Mouse (Mus musculus) layer of hippocampus, postnatal 14 days (tissue): ENCODE measurements around the gene Tssk2. TPM values are rescaled to one million over a fixed set of nuclear protein-coding genes. Genes with fewer than 3 reads are reported as not detected.

ENCODE experiments used
- DNase-seq, 2 experiments: peaks; one replicate each; pipeline ENCODE4 v3.0.0; 2021 to 2022; ENCODE audit warnings: low spot score in 2 of 2, mixed read lengths in 1 of 2
- long read RNA-seq, 2 experiments: library from polyadenylated mRNA; stranded (forward); transcript quantifications; one replicate each; pipeline ENCODE4 v2.0.0; 2021
- total RNA-seq, 2 experiments: library from RNA; stranded (reverse); gene quantifications; 2 replicates each; pipeline ENCODE4 v1.2.3; 2021

Tssk2 gene
- not detected for total RNA-seq
- long read RNA-seq, experiment 1, result 0 reads
- long read RNA-seq, experiment 2, result 0 reads

DNA sequence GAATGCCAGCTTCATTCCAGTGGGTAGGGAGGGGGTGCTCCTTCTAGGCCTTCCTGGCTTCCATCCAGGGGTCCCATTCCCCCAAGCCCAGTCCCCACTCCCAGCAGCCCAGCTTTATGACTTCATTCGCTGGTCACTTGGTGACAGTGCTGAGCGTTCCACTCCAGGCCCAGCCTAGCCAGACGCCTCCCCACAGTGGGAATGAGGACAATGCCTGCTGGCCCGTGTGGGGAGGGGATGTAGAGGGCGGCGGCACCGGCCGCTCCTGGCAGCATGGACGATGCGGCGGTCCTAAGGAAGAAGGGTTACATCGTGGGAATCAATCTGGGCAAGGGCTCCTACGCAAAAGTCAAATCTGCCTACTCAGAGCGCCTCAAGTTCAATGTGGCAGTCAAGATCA, at the start of gene Tssk2, which contains the start of gene Dgcr2:
Tssk2 (plus strand) TSS at position 176 of the 400 bp plus-strand sequence.
Dgcr2 (minus strand) TSS at position 101 of the 400 bp plus-strand sequence.
- DNase-seq, result no peak

DNA sequence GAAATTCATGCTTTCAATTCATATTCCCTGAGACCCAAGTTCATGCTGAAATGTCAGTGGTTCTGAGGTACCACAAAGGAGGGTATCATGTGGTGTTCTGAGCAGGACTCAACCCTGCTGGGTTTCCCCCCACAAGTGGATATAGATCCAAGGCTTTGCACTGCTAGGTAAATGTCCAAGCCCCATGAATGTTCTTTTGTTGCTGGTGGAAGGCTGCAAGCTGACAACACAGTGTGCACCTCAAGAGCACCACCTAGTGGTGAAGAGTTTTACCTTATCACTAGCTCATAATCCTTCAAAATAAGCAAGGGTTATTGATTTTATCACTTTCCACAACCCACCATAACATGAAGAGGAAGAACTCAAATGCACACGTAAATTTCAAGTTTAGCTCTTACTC, 49.5 kb upstream of the Tssk2 start:
- peak in 1 of 2 experiments; percentile 83 for DNase-seq

GRCm38 (mm10) chr16:17849486-17849885, 49.0 kb upstream of the Tssk2 start:
- DNase-seq, result no peak

DNA sequence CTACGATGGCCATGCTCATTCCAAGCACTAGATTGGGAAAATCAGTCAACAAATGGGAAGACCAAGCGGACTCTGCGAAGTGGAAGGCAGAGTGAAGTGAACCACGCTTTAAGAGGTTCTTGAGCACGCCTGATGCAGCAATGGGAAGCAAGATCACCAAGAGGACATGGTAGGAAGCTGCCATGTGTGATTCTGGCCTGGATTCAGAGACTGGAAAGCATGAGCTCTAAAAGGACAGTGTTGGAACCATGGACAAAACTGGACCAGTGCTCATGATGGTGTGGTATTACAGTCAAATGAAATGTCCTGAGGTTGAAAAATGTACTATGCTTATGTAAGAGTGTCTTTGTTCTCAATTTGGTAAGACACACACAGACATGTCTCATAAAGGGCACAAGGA, 47.1 kb upstream of the Tssk2 start:
- DNase-seq, result no peak

- peak in 1 of 2 experiments; percentile 55 for DNase-seq
Measured at GRCm38 (mm10) chr16:17851860-17852259, 46.6 kb upstream of the Tssk2 start.

GRCm38 (mm10) chr16:17853263-17853662, 45.2 kb upstream of the Tssk2 start:
- DNase-seq, result no peak

DNA sequence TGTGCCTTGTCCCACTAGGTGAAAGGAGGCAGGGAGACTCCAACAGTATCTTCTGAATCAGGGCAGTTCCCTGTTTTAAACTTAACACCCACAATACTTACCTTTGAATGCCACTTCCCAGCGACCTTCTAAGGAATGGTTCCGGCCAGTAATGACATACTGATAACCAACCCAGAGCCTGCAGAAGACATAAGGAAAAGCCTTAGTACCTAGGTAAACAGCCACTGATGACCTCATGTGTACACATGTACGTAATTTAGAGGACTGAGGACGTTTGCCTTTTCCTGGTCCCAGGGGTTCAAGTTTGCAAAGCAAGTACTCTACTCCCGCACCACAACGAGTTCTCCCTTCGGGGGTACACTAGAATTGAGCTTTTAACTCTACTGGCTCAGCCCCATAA, 41.3 kb upstream of the Tssk2 start:
- no peak for DNase-seq

- DNase-seq, result no peak
Measured at GRCm38 (mm10) chr16:17858592-17858991, 39.8 kb upstream of the Tssk2 start.

DNA sequence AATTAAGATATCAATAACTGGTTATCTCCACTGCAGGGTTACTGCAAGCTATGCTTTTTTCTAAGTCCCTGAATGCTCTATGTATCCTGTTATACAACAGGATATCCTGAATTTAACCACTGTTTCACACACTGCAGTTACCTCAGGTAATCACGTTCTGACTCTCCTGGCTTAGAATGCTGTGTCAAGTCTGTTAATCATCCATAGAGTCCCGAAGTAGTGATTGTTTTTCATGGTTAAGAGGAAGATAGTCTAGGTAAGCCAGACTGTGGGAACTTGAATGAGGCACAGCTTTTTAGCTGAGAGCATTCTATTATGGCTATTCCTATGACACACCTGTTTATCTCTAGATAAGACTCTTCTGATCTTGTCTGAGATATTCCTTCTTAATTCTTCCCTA, 33.1 kb upstream of the Tssk2 start:
- DNase-seq, result no peak

DNA sequence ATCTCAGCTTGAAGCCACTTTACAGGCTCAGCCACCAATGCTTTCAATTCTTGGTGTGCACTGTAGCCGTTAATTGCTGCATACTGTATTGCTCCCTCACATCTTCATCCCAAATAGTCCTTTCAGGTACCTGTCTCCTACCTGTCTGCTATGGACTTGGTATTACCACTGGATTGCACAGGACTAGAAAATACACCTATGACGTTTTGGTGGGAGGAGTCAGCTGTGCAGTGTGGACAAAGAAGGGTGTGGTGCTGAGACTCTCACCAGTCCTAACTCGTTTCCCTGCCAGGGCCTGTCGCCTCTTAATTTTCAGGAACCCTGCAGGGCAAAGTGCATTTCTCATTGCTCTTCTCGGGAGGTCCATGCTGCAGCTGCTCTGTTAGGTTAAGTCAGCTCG, 32.7 kb upstream of the Tssk2 start:
- DNase-seq, result no peak

DNA sequence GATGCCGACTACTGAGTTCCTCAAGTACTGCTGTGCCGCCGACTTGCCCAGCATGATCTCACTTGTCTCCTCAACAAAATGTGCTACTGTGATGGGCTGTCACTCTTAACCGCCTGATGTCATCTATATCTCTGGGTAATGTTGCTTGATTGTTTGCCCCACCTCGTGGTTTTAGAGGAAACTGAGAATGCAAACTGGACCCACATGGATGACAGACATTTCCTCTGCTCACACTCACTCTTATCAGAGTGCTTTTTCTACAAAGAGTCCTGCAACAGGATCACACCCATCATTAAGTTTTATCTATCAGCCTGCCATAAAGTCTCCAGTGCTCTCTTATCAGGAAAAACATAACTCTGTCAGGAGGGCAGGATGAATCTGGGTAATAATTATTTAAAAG, 27.2 kb upstream of the Tssk2 start:
- no peak for DNase-seq

DNA sequence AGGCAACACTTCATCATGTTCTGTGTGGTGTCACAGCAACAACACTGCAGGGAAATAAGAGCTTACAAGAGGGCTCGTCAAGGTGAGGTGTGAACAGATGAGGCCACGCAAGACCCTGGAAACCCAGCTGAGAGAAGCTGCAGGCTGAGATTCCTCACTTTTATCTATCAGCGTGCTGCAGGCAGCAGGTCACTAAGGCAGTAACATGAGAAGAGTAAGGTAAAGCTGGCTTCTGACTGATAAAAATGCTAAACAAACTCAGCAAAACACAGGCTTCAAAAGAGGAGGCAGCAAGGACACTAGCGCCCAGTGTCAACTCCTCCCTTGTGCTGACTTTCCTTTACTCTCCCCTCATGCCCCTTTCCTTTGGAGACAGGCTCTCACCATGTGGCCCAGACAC, 25.4 kb upstream of the Tssk2 start:
- no peak for DNase-seq

- DNase-seq, result no peak
Measured at GRCm38 (mm10) chr16:17875174-17875573, 23.3 kb upstream of the Tssk2 start.

- no peak for DNase-seq
Measured at GRCm38 (mm10) chr16:17876096-17876495, 22.3 kb upstream of the Tssk2 start.

DNA sequence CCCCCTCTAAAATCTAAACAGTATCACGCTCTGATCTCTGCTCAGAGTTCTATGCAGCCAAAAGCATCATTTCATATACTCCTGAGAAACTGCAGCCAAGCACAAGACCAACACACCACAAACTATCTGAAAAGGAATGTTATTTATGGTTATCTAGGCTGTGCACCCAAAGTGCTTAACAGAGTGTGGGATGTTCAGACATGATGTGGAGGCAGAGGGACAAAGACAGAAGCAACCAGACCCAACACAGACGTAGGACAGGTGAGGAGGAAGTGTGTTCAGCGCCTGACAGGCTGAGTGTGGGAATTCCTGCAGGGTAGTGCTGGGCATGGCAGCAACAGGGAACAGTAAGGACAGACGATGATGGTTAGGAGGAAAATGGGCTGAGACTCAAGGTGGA, 18.9 kb upstream of the Tssk2 start:
- no peak for DNase-seq

- DNase-seq, result no peak
Measured at GRCm38 (mm10) chr16:17882196-17882595, 16.2 kb upstream of the Tssk2 start.

DNA sequence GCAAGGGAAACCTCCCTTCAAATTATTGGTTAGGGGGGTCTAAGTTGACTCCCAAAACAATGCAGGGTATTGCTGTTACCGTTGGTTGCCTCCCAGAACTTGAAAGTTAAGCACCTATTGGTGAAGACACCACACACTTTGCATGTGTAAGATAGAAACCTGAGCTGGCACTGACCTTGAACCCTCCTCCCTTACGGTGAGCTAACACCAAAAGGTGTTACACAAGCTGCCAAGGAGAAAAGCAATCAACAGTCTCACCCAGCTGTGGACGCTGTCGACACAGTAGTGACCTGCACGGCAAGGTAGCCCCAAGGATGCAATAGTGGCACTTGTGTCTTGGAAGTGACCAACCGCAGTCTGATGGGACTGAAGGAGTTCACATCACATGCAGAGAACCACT, 14.3 kb upstream of the Tssk2 start:
- DNase-seq, result no peak

DNA sequence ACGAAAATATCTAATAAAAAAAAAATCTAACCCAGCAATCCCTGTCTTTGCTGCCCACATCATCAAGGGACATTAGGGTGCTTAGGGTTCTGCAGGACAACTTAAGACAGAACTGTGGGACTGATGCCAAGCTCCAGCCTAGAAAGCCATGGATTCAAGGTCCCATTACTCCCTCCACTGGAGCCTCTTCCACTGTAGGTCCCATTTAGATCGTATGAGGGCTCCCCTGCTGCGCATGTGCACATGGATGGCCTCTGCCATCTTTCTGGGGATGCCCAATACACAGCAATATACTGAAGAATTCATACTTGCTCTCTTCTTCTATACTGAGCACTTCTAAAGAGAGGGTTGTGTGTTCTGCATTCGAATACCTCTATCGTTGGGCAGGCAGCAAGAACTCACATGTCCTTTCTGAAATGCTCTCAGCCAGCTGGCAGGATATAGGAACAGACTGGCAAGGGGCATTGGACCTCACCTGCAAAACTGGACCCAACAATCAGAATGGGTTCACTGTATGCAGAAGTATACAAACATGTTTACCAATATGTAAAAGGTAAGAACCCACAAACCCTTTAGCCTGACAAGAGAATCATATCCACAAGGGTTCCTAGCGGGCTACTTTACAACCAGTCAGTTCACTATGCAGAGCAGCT, 8.6 kb upstream of the Tssk2 start:
- DNase-seq, result no peak

DNA sequence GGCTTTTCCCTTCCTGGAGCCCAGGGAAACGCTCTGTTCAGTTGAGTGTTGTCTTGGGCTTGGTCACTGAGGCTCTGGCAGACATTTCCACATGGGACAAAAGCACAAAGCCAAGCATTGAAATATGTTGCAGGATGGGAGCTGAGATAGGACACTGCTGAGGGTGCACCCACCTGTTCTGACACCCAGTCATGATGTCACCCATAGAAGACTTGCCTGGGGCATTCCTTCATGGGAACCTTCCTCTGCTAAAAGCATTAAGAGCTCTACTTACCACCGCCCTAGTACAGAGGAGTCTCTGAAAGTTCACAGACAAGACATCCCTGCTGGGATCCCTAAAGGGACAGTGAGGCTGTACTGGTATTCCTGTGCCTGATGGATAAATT, 8.1 kb upstream of the Tssk2 start:
- no peak for DNase-seq

DNA sequence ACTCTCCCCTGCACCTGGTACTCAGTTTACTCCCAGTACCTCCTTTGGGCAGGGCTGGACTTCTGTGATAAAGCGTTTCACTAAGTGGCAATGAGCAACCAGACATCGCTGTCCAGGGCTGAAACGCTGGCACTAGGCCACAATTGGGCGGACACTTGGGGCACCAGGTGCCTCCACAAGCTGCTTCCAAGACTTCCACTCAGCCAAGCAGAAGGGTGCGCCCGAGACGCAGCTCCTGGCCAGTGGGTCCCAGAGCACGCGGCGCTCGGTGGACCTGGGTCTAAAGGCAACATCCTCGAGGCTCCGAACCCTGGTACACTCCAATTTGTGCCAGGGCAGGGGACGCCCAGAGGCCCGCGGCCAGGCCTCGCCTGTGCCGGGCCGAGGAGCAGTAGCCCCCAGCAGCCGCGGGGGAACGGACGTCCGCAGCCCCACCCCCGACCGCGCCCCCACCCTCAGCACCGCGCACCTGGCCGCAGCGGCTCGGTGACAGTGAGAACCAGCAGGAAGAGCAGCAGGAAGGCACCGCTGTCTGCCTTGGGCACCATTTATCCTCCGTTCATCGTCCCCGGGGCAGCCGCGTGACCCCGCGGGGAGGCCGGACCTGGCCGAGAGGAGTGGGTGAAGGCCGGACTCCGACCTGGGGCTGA, 7.4 kb upstream of the Tssk2 start:
- peak; percentile 55 to 60 for DNase-seq

DNA sequence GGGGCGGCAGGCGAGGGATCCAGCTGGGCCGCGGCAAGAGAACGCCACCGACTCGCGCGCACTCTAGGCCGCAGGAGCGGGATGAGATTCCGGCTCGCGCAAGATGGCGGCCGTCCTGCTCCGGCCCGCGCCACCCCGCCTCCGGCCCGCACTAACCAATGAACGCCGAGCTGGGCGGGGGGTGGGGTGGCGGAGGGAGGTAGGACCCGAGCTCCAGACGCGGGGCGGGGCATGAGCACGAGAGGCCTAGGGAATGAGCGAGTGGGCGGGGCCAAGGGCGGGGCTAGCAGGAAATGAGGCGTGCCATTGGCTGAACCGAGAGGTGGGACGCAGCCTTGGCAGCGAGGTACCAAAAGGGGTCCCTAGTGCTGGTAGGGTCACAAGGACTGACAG, 6.9 kb upstream of the Tssk2 start, which contains the start of gene Gm20518:
Gm20518 (minus strand) TSS at position 105 of the 393 bp plus-strand sequence.
- DNase-seq, result peak; percentile 98 to 99

DNA sequence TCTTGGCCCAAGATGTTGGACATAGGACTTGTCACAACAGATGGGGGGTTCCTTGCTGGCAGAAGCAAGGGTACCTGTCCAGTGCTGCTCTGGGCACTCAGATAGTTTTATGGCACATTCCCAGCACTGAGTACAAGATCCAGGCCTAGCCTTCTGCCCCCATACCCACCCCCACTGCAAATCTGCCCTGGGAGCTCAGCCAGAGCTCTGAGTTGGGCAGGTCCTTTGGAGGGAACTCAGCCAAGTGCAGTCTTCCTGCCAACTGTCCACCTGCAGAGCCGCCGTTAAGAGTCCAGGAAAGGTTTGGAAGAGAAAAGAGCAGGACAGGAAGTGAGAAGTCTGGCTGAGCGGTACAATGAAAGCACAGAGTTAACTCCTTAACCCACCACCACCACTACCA, 5.8 kb upstream of the Tssk2 start:
- no peak for DNase-seq

- DNase-seq, result no peak
Measured at GRCm38 (mm10) chr16:17893923-17894322, 4.5 kb upstream of the Tssk2 start, which contains the start of gene Tssk1. Gene Tssk1 (plus strand): TSS chr16:17894223.
